Mouse (Mus musculus): ENCODE data around the gene Defa34. TPM values are rescaled to one million over a fixed set of nuclear protein-coding genes. Genes with fewer than 3 reads are reported as not detected.
"Not testable (repeated sequence)": the region's sequence is repeated elsewhere in the genome, so short reads cannot be mapped to it uniquely, and the experiment has no call there.

The Defa34 gene
- not detected in 2 replicates for total RNA-seq (2012; rRNA removed)
- total RNA-seq (2014; rRNA removed) = not detected in 2 replicates
- polyA plus RNA-seq (2012; ENCODE audit: insufficient read length, low read depth) = not detected in 2 replicates

GRCm38 (mm10) chr8:21665497-21665896, at the start of gene Defa34:
Defa34 (plus strand) TSS chr8:21665797.
- in situ Hi-C loops (cut with MboI; ENCODE audit: low pct_ligation_motif_present, low pct_unique_long_range_greater_than_20kb, low sequenced_read_pairs) = not testable (repeated sequence)

DNA sequence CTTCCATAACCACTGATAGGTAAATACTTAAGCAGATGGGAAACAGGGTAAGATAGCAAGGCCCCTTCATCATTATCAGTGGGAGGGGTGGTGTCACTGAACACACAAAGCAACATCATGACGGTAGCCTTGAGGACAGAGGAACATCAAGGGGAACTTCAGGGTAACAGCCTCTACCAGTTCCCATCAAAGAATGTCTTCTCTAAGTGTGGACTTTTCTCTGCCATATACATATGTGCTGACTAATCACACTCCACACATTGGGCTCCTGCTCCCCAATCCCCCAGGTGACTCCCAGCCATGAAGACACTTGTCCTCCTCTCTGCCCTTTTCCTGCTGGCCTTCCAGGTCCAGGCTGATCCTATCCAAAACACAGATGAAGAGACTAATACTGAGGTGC, 47.7 kb upstream of the Defa34 start, which contains the start of gene Defa26:
Defa26 (plus strand) TSS at position 301 of the 400 bp plus-strand sequence.
- H3K27me3 ChIP-seq (replicated peaks); dilution Hi-C loops (cut with MboI; ENCODE audit: extremely low pct_ligation_motif_present, extremely low pct_unique_long_range_greater_than_20kb, low sequenced_read_pairs): not testable (repeated sequence)

More at GRCm38 (mm10) chr8:21665497-21665896, at the start of gene Defa34:
- dilution Hi-C loops (cut with MboI; ENCODE audit: extremely low pct_ligation_motif_present, extremely low pct_unique_long_range_greater_than_20kb, low sequenced_read_pairs); H3K4me3 ChIP-seq (replicated peaks in 1 of 3; ENCODE audit: low read depth in 2 of 3, low read length in 2 of 3, poor library complexity in 1 of 3); H3K27ac ChIP-seq (ENCODE audit: insufficient read depth, low read depth); H3K9ac ChIP-seq (ENCODE audit: insufficient read depth, low read depth); H3K36me3 ChIP-seq (replicated peaks in 1 of 2; ENCODE audit: control insufficient read depth in 1 of 2, insufficient read depth in 1 of 2, low read length in 1 of 2); H3K27me3 ChIP-seq (replicated peaks); H3K4me1 ChIP-seq (ENCODE audit: control insufficient read depth in 1 of 2, insufficient read depth in 2 of 2); H3K79me2 ChIP-seq (replicated peaks; ENCODE audit: control insufficient read depth, extremely low read depth, insufficient read depth, poor library complexity, severe bottlenecking); H3K9me3 ChIP-seq (replicated peaks; ENCODE audit: low read length); H3K4me2 ChIP-seq (ENCODE audit: insufficient read depth, low read depth, poor library complexity, severe bottlenecking); DNase-seq (ENCODE audit: extremely low read depth): not testable (repeated sequence)

GRCm38 (mm10) chr8:21655480-21655879, 10.1 kb upstream of the Defa34 start, which contains the start of gene Defa17:
Defa17 (plus strand) TSS chr8:21655780.
- H3K4me1 ChIP-seq (ENCODE audit: control insufficient read depth in 1 of 2, insufficient read depth in 2 of 2); H3K4me2 ChIP-seq (ENCODE audit: insufficient read depth, low read depth, poor library complexity, severe bottlenecking); DNase-seq (ENCODE audit: extremely low read depth); H3K36me3 ChIP-seq (replicated peaks in 1 of 2; ENCODE audit: control insufficient read depth in 1 of 2, insufficient read depth in 1 of 2, low read length in 1 of 2); H3K9ac ChIP-seq (ENCODE audit: insufficient read depth, low read depth); in situ Hi-C loops (cut with MboI; ENCODE audit: low pct_ligation_motif_present, low pct_unique_long_range_greater_than_20kb, low sequenced_read_pairs); H3K27ac ChIP-seq (ENCODE audit: insufficient read depth, low read depth); H3K27me3 ChIP-seq (replicated peaks); H3K9me3 ChIP-seq (replicated peaks; ENCODE audit: low read length); dilution Hi-C loops (cut with MboI; ENCODE audit: extremely low pct_ligation_motif_present, extremely low pct_unique_long_range_greater_than_20kb, low sequenced_read_pairs); H3K4me3 ChIP-seq (replicated peaks in 1 of 3; ENCODE audit: low read depth in 2 of 3, low read length in 2 of 3, poor library complexity in 1 of 3); H3K79me2 ChIP-seq (replicated peaks; ENCODE audit: control insufficient read depth, extremely low read depth, insufficient read depth, poor library complexity, severe bottlenecking): not testable (repeated sequence)

More for the DNA sequence above, 47.7 kb upstream of the Defa34 start, which contains the start of gene Defa26:
- H3K9me3 ChIP-seq (replicated peaks; ENCODE audit: low read length); H3K36me3 ChIP-seq (replicated peaks in 1 of 2; ENCODE audit: control insufficient read depth in 1 of 2, insufficient read depth in 1 of 2, low read length in 1 of 2); in situ Hi-C loops (cut with MboI; ENCODE audit: low pct_ligation_motif_present, low pct_unique_long_range_greater_than_20kb, low sequenced_read_pairs); DNase-seq (ENCODE audit: extremely low read depth); H3K9ac ChIP-seq (ENCODE audit: insufficient read depth, low read depth); H3K4me2 ChIP-seq (ENCODE audit: insufficient read depth, low read depth, poor library complexity, severe bottlenecking); H3K4me1 ChIP-seq (ENCODE audit: control insufficient read depth in 1 of 2, insufficient read depth in 2 of 2); H3K4me3 ChIP-seq (replicated peaks in 1 of 3; ENCODE audit: low read depth in 2 of 3, low read length in 2 of 3, poor library complexity in 1 of 3); H3K79me2 ChIP-seq (replicated peaks; ENCODE audit: control insufficient read depth, extremely low read depth, insufficient read depth, poor library complexity, severe bottlenecking); H3K27ac ChIP-seq (ENCODE audit: insufficient read depth, low read depth): not testable (repeated sequence)

GRCm38 (mm10) chr8:21703545-21703944, 37.9 kb downstream of the Defa34 start, which contains the start of gene AY761184:
AY761184 (minus strand) TSS chr8:21703645.
- dilution Hi-C loops (cut with MboI; ENCODE audit: extremely low pct_ligation_motif_present, extremely low pct_unique_long_range_greater_than_20kb, low sequenced_read_pairs) = not testable (repeated sequence)

More at GRCm38 (mm10) chr8:21703545-21703944, 37.9 kb downstream of the Defa34 start, which contains the start of gene AY761184:
- H3K27ac ChIP-seq (ENCODE audit: insufficient read depth, low read depth); H3K4me1 ChIP-seq (ENCODE audit: control insufficient read depth in 1 of 2, insufficient read depth in 2 of 2); DNase-seq (ENCODE audit: extremely low read depth); H3K4me2 ChIP-seq (ENCODE audit: insufficient read depth, low read depth, poor library complexity, severe bottlenecking); in situ Hi-C loops (cut with MboI; ENCODE audit: low pct_ligation_motif_present, low pct_unique_long_range_greater_than_20kb, low sequenced_read_pairs); H3K79me2 ChIP-seq (replicated peaks; ENCODE audit: control insufficient read depth, extremely low read depth, insufficient read depth, poor library complexity, severe bottlenecking); H3K27me3 ChIP-seq (replicated peaks); H3K4me3 ChIP-seq (replicated peaks in 1 of 3; ENCODE audit: low read depth in 2 of 3, low read length in 2 of 3, poor library complexity in 1 of 3); H3K9me3 ChIP-seq (replicated peaks; ENCODE audit: low read length); H3K36me3 ChIP-seq (replicated peaks in 1 of 2; ENCODE audit: control insufficient read depth in 1 of 2, insufficient read depth in 1 of 2, low read length in 1 of 2); H3K9ac ChIP-seq (ENCODE audit: insufficient read depth, low read depth): not testable (repeated sequence)

Other genes starting within 250 kb of the Defa34 start
- not detected in 2 replicates for gene Defa36, start 238.4 kb upstream of the Defa34 start, total RNA-seq (2012; rRNA removed)
- gene Defa36, start 238.4 kb upstream of the Defa34 start, total RNA-seq (2014; rRNA removed) = not detected in 2 replicates
- not detected in 2 replicates for gene Defa36, start 238.4 kb upstream of the Defa34 start, polyA plus RNA-seq (2012; ENCODE audit: insufficient read length, low read depth)
- gene Gm7849, start 209.2 kb upstream of the Defa34 start, total RNA-seq (2012; rRNA removed) = not detected in 2 replicates
- not detected in 2 replicates for gene Gm7849, start 209.2 kb upstream of the Defa34 start, total RNA-seq (2014; rRNA removed)
- gene Gm7849, start 209.2 kb upstream of the Defa34 start, polyA plus RNA-seq (2012; ENCODE audit: insufficient read length, low read depth) = not detected in 2 replicates
- not detected in 2 replicates for gene Defa20, start 156.5 kb upstream of the Defa34 start, total RNA-seq (2012; rRNA removed)
- gene Defa20, start 156.5 kb upstream of the Defa34 start, total RNA-seq (2014; rRNA removed) = not detected in 2 replicates
- gene Defa20, start 156.5 kb upstream of the Defa34 start, polyA plus RNA-seq (2012; ENCODE audit: insufficient read length, low read depth) = not detected in 2 replicates
- not detected in 2 replicates for gene Defa32, start 136.8 kb upstream of the Defa34 start, total RNA-seq (2012; rRNA removed)
- gene Defa32, start 136.8 kb upstream of the Defa34 start, total RNA-seq (2014; rRNA removed) = not detected in 2 replicates
- not detected in 2 replicates for gene Defa32, start 136.8 kb upstream of the Defa34 start, polyA plus RNA-seq (2012; ENCODE audit: insufficient read length, low read depth)
- not detected in 2 replicates for gene Defa37, start 100.4 kb upstream of the Defa34 start, total RNA-seq (2012; rRNA removed)
- gene Defa37, start 100.4 kb upstream of the Defa34 start, total RNA-seq (2014; rRNA removed) = not detected in 2 replicates
- not detected in 2 replicates for gene Defa37, start 100.4 kb upstream of the Defa34 start, polyA plus RNA-seq (2012; ENCODE audit: insufficient read length, low read depth)
- not detected in 2 replicates for gene Defa28, start 82.8 kb upstream of the Defa34 start, total RNA-seq (2012; rRNA removed)
- not detected in 2 replicates for gene Defa28, start 82.8 kb upstream of the Defa34 start, total RNA-seq (2014; rRNA removed)
- not detected in 2 replicates for gene Defa28, start 82.8 kb upstream of the Defa34 start, polyA plus RNA-seq (2012; ENCODE audit: insufficient read length, low read depth)
- not detected in 2 replicates for gene Gm7861, start 71.3 kb upstream of the Defa34 start, total RNA-seq (2012; rRNA removed)
- gene Gm7861, start 71.3 kb upstream of the Defa34 start, total RNA-seq (2014; rRNA removed) = not detected in 2 replicates
- gene Gm7861, start 71.3 kb upstream of the Defa34 start, polyA plus RNA-seq (2012; ENCODE audit: insufficient read length, low read depth) = not detected in 2 replicates
- not detected in 2 replicates for gene Defa26, start 47.6 kb upstream of the Defa34 start, total RNA-seq (2012; rRNA removed)
- not detected in 2 replicates for gene Defa26, start 47.6 kb upstream of the Defa34 start, total RNA-seq (2014; rRNA removed)
- gene Defa26, start 47.6 kb upstream of the Defa34 start, polyA plus RNA-seq (2012; ENCODE audit: insufficient read length, low read depth) = not detected in 2 replicates
- not detected in 2 replicates for gene Defa17, start 10.0 kb upstream of the Defa34 start, total RNA-seq (2012; rRNA removed)
- gene Defa17, start 10.0 kb upstream of the Defa34 start, total RNA-seq (2014; rRNA removed) = not detected in 2 replicates
- gene Defa17, start 10.0 kb upstream of the Defa34 start, polyA plus RNA-seq (2012; ENCODE audit: insufficient read length, low read depth) = not detected in 2 replicates
- gene AY761184, start 37.8 kb downstream of the Defa34 start, total RNA-seq (2012; rRNA removed) = not detected in 2 replicates
- gene AY761184, start 37.8 kb downstream of the Defa34 start, total RNA-seq (2014; rRNA removed) = not detected in 2 replicates
- not detected in 2 replicates for gene AY761184, start 37.8 kb downstream of the Defa34 start, polyA plus RNA-seq (2012; ENCODE audit: insufficient read length, low read depth)
- not detected in 2 replicates for gene Defa24, start 68.7 kb downstream of the Defa34 start, total RNA-seq (2012; rRNA removed)
- gene Defa24, start 68.7 kb downstream of the Defa34 start, total RNA-seq (2014; rRNA removed) = not detected in 2 replicates
- not detected in 2 replicates for gene Defa24, start 68.7 kb downstream of the Defa34 start, polyA plus RNA-seq (2012; ENCODE audit: insufficient read length, low read depth)
- not detected in 2 replicates for gene Defb50, start 157.7 kb downstream of the Defa34 start, total RNA-seq (2012; rRNA removed)
- gene Defb50, start 157.7 kb downstream of the Defa34 start, total RNA-seq (2014; rRNA removed) = not detected in 2 replicates
- gene Defb50, start 157.7 kb downstream of the Defa34 start, polyA plus RNA-seq (2012; ENCODE audit: insufficient read length, low read depth) = not detected in 2 replicates
- not detected in 2 replicates for gene Defb2, start 174.1 kb downstream of the Defa34 start, total RNA-seq (2012; rRNA removed)
- not detected in 2 replicates for gene Defb2, start 174.1 kb downstream of the Defa34 start, total RNA-seq (2014; rRNA removed)
- not detected in 2 replicates for gene Defb2, start 174.1 kb downstream of the Defa34 start, polyA plus RNA-seq (2012; ENCODE audit: insufficient read length, low read depth)
- gene Defb10, start 193.1 kb downstream of the Defa34 start, total RNA-seq (2012; rRNA removed) = not detected in 2 replicates
- not detected in 2 replicates for gene Defb10, start 193.1 kb downstream of the Defa34 start, total RNA-seq (2014; rRNA removed)
- gene Defb10, start 193.1 kb downstream of the Defa34 start, polyA plus RNA-seq (2012; ENCODE audit: insufficient read length, low read depth) = not detected in 2 replicates
- gene Defb9, start 219.6 kb downstream of the Defa34 start, total RNA-seq (2012; rRNA removed) = not detected in 2 replicates
- gene Defb9, start 219.6 kb downstream of the Defa34 start, total RNA-seq (2014; rRNA removed) = not detected in 2 replicates
- gene Defb9, start 219.6 kb downstream of the Defa34 start, polyA plus RNA-seq (2012; ENCODE audit: insufficient read length, low read depth) = not detected in 2 replicates
- not detected in 2 replicates for gene Defb11, start 240.6 kb downstream of the Defa34 start, total RNA-seq (2012; rRNA removed)
- not detected in 2 replicates for gene Defb11, start 240.6 kb downstream of the Defa34 start, total RNA-seq (2014; rRNA removed)
- not detected in 2 replicates for gene Defb11, start 240.6 kb downstream of the Defa34 start, polyA plus RNA-seq (2012; ENCODE audit: insufficient read length, low read depth)

All from CH12.LX (cell line).